Mouse (Mus musculus) heart, adult 2 months (tissue): ENCODE results near the gene Dab1. TPM values are rescaled to one million over a fixed set of nuclear protein-coding genes. Genes with fewer than 3 reads are reported as not detected.

Source experiments
- DNase-seq, 2 experiments: peaks; one replicate each; pipeline ENCODE4 v3.0.0; 2021
- H3K27ac ChIP-seq: fragments of 200-600 bp; 2 replicates; pipeline ENCODE4 v1.8.1; 2022
- H3K27me3 ChIP-seq: fragments of 200-500 bp; 2 replicates; pipeline ENCODE4 v1.6.1; 2012; ENCODE audit warnings: mild to moderate bottlenecking, low read length, inconsistent platforms, mixed read lengths; ENCODE audit not compliant: control insufficient read depth, insufficient read depth
- H3K36me3 ChIP-seq: fragments of 200-500 bp; 2 replicates; pipeline ENCODE4 v1.6.1; 2012; ENCODE audit warnings: low read length, inconsistent platforms; ENCODE audit not compliant: control insufficient read depth, insufficient read depth
- H3K4me1 ChIP-seq: fragments of 200-500 bp; 2 replicates; pipeline ENCODE4 v1.6.1; 2011; ENCODE audit warnings: low read length; ENCODE audit not compliant: control insufficient read depth, insufficient read depth
- H3K4me3 ChIP-seq: fragments of 200-600 bp; 2 replicates; pipeline ENCODE4 v1.8.1; 2022
- H3K79me2 ChIP-seq: fragments of 200-500 bp; replicated peaks from 2 replicates; pipeline ENCODE4 v1.6.1; 2012; ENCODE audit warnings: mild to moderate bottlenecking, inconsistent platforms, low read length, moderate library complexity, mixed read lengths; ENCODE audit not compliant: control insufficient read depth, insufficient read depth
- H3K9ac ChIP-seq: fragments of 200-500 bp; 2 replicates; pipeline ENCODE4 v1.6.1; 2012; ENCODE audit warnings: low read depth, mild to moderate bottlenecking, control low read depth, inconsistent platforms, low read length, mixed read lengths
- CTCF ChIP-seq: fragments of 200-600 bp; IDR thresholded peaks from 2 replicates; pipeline ENCODE4 v1.8.1; 2022; ENCODE audit warnings: antibody characterized with exemption, mild to moderate bottlenecking, moderate library complexity
- EP300 ChIP-seq: fragments of 200-500 bp; IDR thresholded peaks from 2 replicates; pipeline ENCODE4 v1.6.1; 2011; ENCODE audit warnings: low read depth, low read length, control low read depth; ENCODE audit not compliant: insufficient read depth
- POLR2A ChIP-seq: fragments of 200-500 bp; IDR thresholded peaks from 2 replicates; pipeline ENCODE4 v1.6.1; 2011; ENCODE audit warnings: mild to moderate bottlenecking, low read depth, low read length, control low read depth; ENCODE audit not compliant: insufficient read depth
- WGBS: fragments of 180-500 bp; shearing (Covaris S2); methylation state at CpG from one replicate; pipeline ENCODE4 v1.1.7; 2018; 5-methylcytosine and 5-hydroxymethylcytosine counted together
- intact Hi-C: fragments of 180-260 bp; cut with DNase I; formaldehyde crosslinking; loops from one replicate; pipeline ENCODE4 v1.15.1; 2025
- polyA plus RNA-seq: library from polyadenylated mRNA; depleted of rRNA; stranded (reverse); fragments of >200 nt; gene quantifications from 2 replicates; pipeline ENCODE4 v1.2.3, GENCODE M21; 2012
- total RNA-seq, 2 experiments: library from RNA; stranded (reverse); gene quantifications; 2 replicates each; pipeline ENCODE4 v1.2.3; 2021

Dab1 gene
- total and polyA plus RNA-seq, 3 experiments, result 0.21 TPM; not detected in 2

DNA sequence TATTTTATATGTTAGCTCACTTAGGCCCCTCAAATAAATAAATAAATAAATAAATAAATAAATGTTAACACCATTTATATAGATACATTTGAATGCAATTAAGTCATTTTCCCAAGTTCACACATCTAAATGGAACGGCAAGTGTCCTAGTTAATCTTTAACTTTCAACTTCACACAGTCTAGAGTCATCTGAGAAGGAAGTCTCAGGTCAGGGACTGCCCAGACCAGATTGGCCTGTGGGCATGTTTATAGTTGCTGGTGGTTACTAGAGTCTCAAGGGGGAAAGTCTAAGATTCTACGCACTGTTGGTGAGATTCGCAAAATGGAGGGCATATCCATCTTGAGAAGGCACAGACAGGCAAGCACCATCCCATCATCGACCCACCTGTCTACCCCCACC is 96.4 kb downstream of the Dab1 start:
- 88% methylated on average over 4 of the region's 4 CpGs for WGBS
- H3K4me3 ChIP-seq, result no peak overlapping the region
- no peak overlapping the region for H3K9ac ChIP-seq
- TF ChIP-seq CTCF (no peak), EP300 (no peak), POLR2A (no peak)
- no peaks in the 10 kb centered on the region for H3K4me1 ChIP-seq
- DNase-seq, result no peak
- intact Hi-C loops, result no loop called here
- H3K27me3 ChIP-seq, result no peaks in the 10 kb centered on the region
- no peaks in the 10 kb centered on the region for H3K79me2 ChIP-seq
- no peak overlapping the region for H3K27ac ChIP-seq
- no peaks in the 10 kb centered on the region for H3K36me3 ChIP-seq

GRCm38 (mm10) chr4:103722738-103723137 is 103.6 kb downstream of the Dab1 start:
- intact Hi-C loops, result no loop called here
- WGBS, result 81% methylated on average over 1 of the region's 1 CpGs

GRCm38 (mm10) chr4:103726486-103726885 is 107.3 kb downstream of the Dab1 start:
- DNase-seq, result no peak
- Histone ChIP-seq H3K79me2 (no peaks in the 10 kb centered on the region), H3K4me3 (no peak overlapping the region), H3K27ac (no peak overlapping the region), H3K4me1 (no peaks in the 10 kb centered on the region), H3K27me3 (no peaks in the 10 kb centered on the region), H3K9ac (no peak overlapping the region), H3K36me3 (no peaks in the 10 kb centered on the region)
- 78% methylated on average over 2 of the region's 2 CpGs for WGBS
- TF ChIP-seq EP300 (no peak), CTCF (no peak), POLR2A (no peak)
- intact Hi-C loops, result no loop called here

More at GRCm38 (mm10) chr4:103722738-103723137, 103.6 kb downstream of the Dab1 start:
- Histone ChIP-seq H3K27ac (no peak overlapping the region), H3K9ac (no peak overlapping the region), H3K4me1 (no peaks in the 10 kb centered on the region), H3K79me2 (no peaks in the 10 kb centered on the region), H3K36me3 (no peaks in the 10 kb centered on the region), H3K4me3 (no peak overlapping the region), H3K27me3 (no peaks in the 10 kb centered on the region)
- TF ChIP-seq POLR2A (no peak), EP300 (no peak), CTCF (no peak)
- no peak for DNase-seq

DNA sequence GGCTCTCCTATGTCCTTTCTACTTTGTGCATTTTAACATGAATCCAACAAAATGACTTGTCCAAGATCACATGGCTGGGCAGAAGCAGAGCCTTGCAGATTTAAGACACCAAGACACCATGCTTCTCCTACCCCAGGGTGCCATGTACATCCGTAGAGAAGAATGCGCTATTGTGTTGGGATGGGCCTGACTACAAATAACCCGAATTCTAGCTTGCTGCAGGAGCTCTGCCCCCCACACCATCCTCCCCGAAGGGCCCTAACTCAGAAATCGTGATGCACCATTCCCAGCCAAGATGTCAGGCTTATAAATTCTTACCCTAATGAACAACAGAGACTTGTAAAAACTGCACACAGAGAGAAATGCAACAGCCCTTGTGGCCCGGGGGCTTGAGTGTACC is 118.0 kb downstream of the Dab1 start:
- Histone ChIP-seq H3K27me3 (no peaks in the 10 kb centered on the region), H3K9ac (no peak overlapping the region), H3K79me2 (no peaks in the 10 kb centered on the region), H3K27ac (no peak overlapping the region), H3K36me3 (no peaks in the 10 kb centered on the region), H3K4me3 (no peak overlapping the region), H3K4me1 (no peaks in the 10 kb centered on the region)
- TF ChIP-seq POLR2A (no peak), EP300 (no peak), CTCF (no peak)
- no peak for DNase-seq
- 72% methylated on average over 6 of the region's 6 CpGs for WGBS
- intact Hi-C loops, result no loop called here

DNA sequence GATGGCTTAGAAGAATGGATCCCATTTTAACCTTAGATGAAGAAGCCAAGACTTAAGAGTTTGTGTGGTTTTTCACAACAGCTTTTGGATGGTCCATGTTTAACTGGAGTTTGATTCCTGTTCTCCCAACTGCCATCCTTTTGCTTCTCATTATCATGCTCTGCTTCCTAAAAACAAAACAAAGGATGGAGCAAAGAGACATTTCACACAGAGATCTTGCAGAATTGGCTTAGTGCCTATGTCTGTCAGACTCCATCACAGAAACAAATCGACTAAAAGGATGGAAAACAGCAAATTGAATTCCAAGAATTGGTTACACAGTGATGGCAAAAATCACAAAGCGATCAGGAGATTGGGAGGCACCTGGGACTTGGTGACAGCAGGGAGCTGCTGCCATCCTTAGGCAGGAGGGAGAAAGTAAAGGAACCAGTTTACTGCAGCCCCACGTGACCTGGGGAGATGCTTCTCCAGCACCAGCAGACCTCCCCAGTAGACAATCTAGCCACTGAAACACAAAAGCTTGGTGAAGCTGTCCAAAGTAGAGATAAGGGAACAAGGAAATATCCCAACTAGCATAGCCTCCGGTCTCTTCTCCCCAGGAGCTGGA is 132.2 kb downstream of the Dab1 start:
- H3K27ac ChIP-seq, result no peak overlapping the region
- TF ChIP-seq EP300, result no peak
- TF ChIP-seq CTCF, result no peak
- TF ChIP-seq POLR2A, result no peak
- H3K27me3 ChIP-seq, result no peaks in the 10 kb centered on the region
- intact Hi-C loops, result no loop called here
- DNase-seq, result no peak
- H3K4me3 ChIP-seq, result no peak overlapping the region
- H3K36me3 ChIP-seq, result no peaks in the 10 kb centered on the region
- WGBS, result 32% methylated on average over 4 of the region's 4 CpGs
- H3K9ac ChIP-seq, result no peak overlapping the region
- no peaks in the 10 kb centered on the region for H3K79me2 ChIP-seq
- H3K4me1 ChIP-seq, result no peaks in the 10 kb centered on the region

GRCm38 (mm10) chr4:103754561-103754960 is 135.4 kb downstream of the Dab1 start:
- Histone ChIP-seq H3K27ac (no peak overlapping the region), H3K4me3 (no peak overlapping the region), H3K27me3 (no peaks in the 10 kb centered on the region), H3K36me3 (no peaks in the 10 kb centered on the region), H3K4me1 (no peaks in the 10 kb centered on the region), H3K79me2 (no peaks in the 10 kb centered on the region), H3K9ac (no peak overlapping the region)
- TF ChIP-seq CTCF (no peak), POLR2A (no peak), EP300 (no peak)
- WGBS, result 76% methylated on average over 7 of the region's 7 CpGs
- intact Hi-C loops, result no loop called here
- no peak for DNase-seq
